ENCODE assay signal across 15 mouse cellular contexts in genomic region chr2:26068175-26068574, GRCm38 (mm10). TPM values are rescaled to one million over a fixed set of nuclear protein-coding genes. Genes with fewer than 3 reads are reported as not detected.
DNase-seq lines count a peak whose midpoint lies in the region; ATAC-seq and TF ChIP-seq lines count a peak whose summit lies in the region.
"Had no signal": no experiment of that assay in that cellular context is flagged by ENCODE, and none has a peak within 500 bp of the region (broad histone marks: within the 10 kb centered on the region; RNA-seq: fewer than 3 reads in every experiment).

No protein-coding gene starts in this region.

- peaks cover 3% of the 10 kb centered on the region; the same call in 1 of the 2 replicates for H3K4me1 ChIP-seq in liver, embryonic 11.5 days (replicated peaks; ENCODE audit: control insufficient read depth, insufficient read depth, low read length)
- no peaks in the 10 kb centered on the region; the same call in 1 of the 2 replicates for H3K4me1 ChIP-seq in hindbrain, embryonic 10.5 days (replicated peaks)

- peak overlapping the region; percentile 36; the same call in 1 of the 2 replicates for H3K27ac ChIP-seq in left cerebral cortex, adult 2 months
- H3K27ac ChIP-seq in liver, embryonic 11.5 days (ENCODE audit: low read depth, low read length), result no peak overlapping the region
- H3K27ac ChIP-seq in hindbrain, embryonic 10.5 days, result no peak overlapping the region
- H3K27ac ChIP-seq: embryonic facial prominence, embryonic 13.5 days; hindbrain, postnatal 0 days; limb, embryonic 10.5 days; neural tube, embryonic 15.5 days had no signal

- no peaks in the 10 kb centered on the region for H3K36me3 ChIP-seq in liver, embryonic 11.5 days (ENCODE audit: control insufficient read depth, insufficient read depth, low read length)
- no peaks in the 10 kb centered on the region for H3K36me3 ChIP-seq in hindbrain, embryonic 10.5 days
- H3K36me3 ChIP-seq: embryonic facial prominence, embryonic 13.5 days; limb, embryonic 10.5 days; neural tube, embryonic 15.5 days had no signal

- intact Hi-C loops in left cerebral cortex, adult 2 months (cut with DNase I), result no loop called here

- DNase-seq in left cerebral cortex, adult 2 months (ENCODE audit: extremely low spot score in 1 of 2, low spot score in 2 of 2), result no peak
- no peak for DNase-seq in left cerebral cortex, adult 9 months (ENCODE audit: low spot score in 2 of 2)
- DNase-seq in adipocyte (ENCODE audit: low spot score) (peak; percentile 25), MN1 (ENCODE audit: low spot score) (no peak)
- DNase-seq in liver, embryonic 11.5 days (ENCODE audit: low spot score), result no peak
- DNase-seq in hindbrain, embryonic 10.5 days (ENCODE audit: low spot score), result no peak
- no peak for DNase-seq in cerebellum, postnatal 36 days
- DNase-seq: cerebellum, adult 8-10 months; gastrocnemius, postnatal 25 days; kidney, adult 8-10 months had no signal

- H3K4me2 ChIP-seq in liver, embryonic 11.5 days, result no peak overlapping the region
- H3K4me2 ChIP-seq: embryonic facial prominence, embryonic 13.5 days; neural tube, embryonic 15.5 days had no signal

- no peak overlapping the region for H3K4me3 ChIP-seq in left cerebral cortex, adult 2 months
- H3K4me3 ChIP-seq in liver, embryonic 11.5 days (ENCODE audit: low read depth, low read length), result no peak overlapping the region
- no peak overlapping the region for H3K4me3 ChIP-seq in hindbrain, embryonic 10.5 days
- H3K4me3 ChIP-seq: embryonic facial prominence, embryonic 13.5 days; limb, embryonic 10.5 days; neural tube, embryonic 15.5 days had no signal

- no peak for TF ChIP-seq CTCF in left cerebral cortex, adult 2 months (IDR thresholded peaks at IDR 0.05)

- H3K27me3 ChIP-seq in liver, embryonic 11.5 days (replicated peaks; ENCODE audit: control insufficient read depth, insufficient read depth, low read length), result no peaks in the 10 kb centered on the region
- no peaks in the 10 kb centered on the region for H3K27me3 ChIP-seq in hindbrain, embryonic 10.5 days (ENCODE audit: insufficient read depth, poor library complexity, severe bottlenecking)
- H3K27me3 ChIP-seq: embryonic facial prominence, embryonic 13.5 days; neural tube, embryonic 15.5 days had no signal

- WGBS in liver, embryonic 11.5 days, result 57% methylated on average over 7 of the region's 7 CpGs
- 77% methylated on average over 7 of the region's 7 CpGs for WGBS in hindbrain, embryonic 10.5 days

- H3K9me3 ChIP-seq in liver, embryonic 11.5 days (ENCODE audit: control insufficient read depth, low read length), result no peaks in the 10 kb centered on the region
- H3K9me3 ChIP-seq in hindbrain, embryonic 10.5 days, result no peaks in the 10 kb centered on the region
- H3K9me3 ChIP-seq: embryonic facial prominence, embryonic 13.5 days; limb, embryonic 10.5 days; neural tube, embryonic 15.5 days had no signal

- ATAC-seq in liver, embryonic 11.5 days (replicated peaks; ENCODE audit: low FRiP score), result 0 out of 2 replicates have a peak, but pooled peaks have one; percentile 49
- ATAC-seq: hindbrain, postnatal 0 days; lung, postnatal 0 days had no signal

- H3K9ac ChIP-seq in liver, embryonic 11.5 days (ENCODE audit: low read depth, low read length), result no peak overlapping the region
- H3K9ac ChIP-seq: embryonic facial prominence, embryonic 13.5 days; neural tube, embryonic 15.5 days had no signal

RNA-seq across cellular contexts. Expression of gene Ubac1, which starts 46.6 kb away (rescaled TPM):
- total RNA-seq in left cerebral cortex, adult 2 months (2021), result 10 to 100 TPM; 58.3 to 62.7 TPM
- 290 and 303 TPM in 2 replicates for polyA plus RNA-seq in liver, embryonic 11.5 days (2014; fragmentation: Nextera tagmentation; extraction: Ambion mirVana)
- 94.4 and 96.9 TPM in 2 replicates for polyA plus RNA-seq in hindbrain, embryonic 10.5 days (2016; fragmentation: Nextera tagmentation; extraction: Ambion mirVana)

RNA-seq across cellular contexts. Expression of gene Nacc2, which starts 54.8 kb away (rescaled TPM):
- 10 to 100 TPM; 64.5 to 75.9 TPM for total RNA-seq in left cerebral cortex, adult 2 months (2021)
- polyA plus RNA-seq in liver, embryonic 11.5 days (2014; fragmentation: Nextera tagmentation; extraction: Ambion mirVana), result 4.0 TPM in 2 replicates
- polyA plus RNA-seq in hindbrain, embryonic 10.5 days (2016; fragmentation: Nextera tagmentation; extraction: Ambion mirVana), result 6.2 and 8.4 TPM in 2 replicates
